Mouse (Mus musculus) G1E (cell line): ENCODE results near the gene Dhx16.

Experiments
- CTCF ChIP-seq: IDR thresholded peaks from 2 replicates; pipeline ENCODE4 v1.5.1; 2012; ENCODE audit warnings: low read depth, low read length, inconsistent platforms, mixed read lengths
- GATA1 ChIP-seq: IDR thresholded peaks from 2 replicates; pipeline ENCODE4 v1.6.1; 2012; ENCODE audit warnings: borderline replicate concordance, low read length, inconsistent platforms, mixed read lengths
- POLR2AphosphoS5 ChIP-seq: IDR thresholded peaks from 2 replicates; pipeline ENCODE4 v1.6.1; 2012; ENCODE audit warnings: low read depth, low read length, inconsistent platforms; ENCODE audit not compliant: insufficient replicate concordance

- TF ChIP-seq CTCF (no peak), GATA1 (no peak), POLR2AphosphoS5 (no peak)
Observed at GRCm38 (mm10) chr17:35859835-35860234, 19.8 kb upstream of the Dhx16 start.
